Mouse (Mus musculus) lung, embryonic 14.5 days (tissue): ENCODE measurements around the gene Dnajb11. TPM values are rescaled to one million over a fixed set of nuclear protein-coding genes. Genes with fewer than 3 reads are reported as not detected.
A peak's percentile ranks its signal among the peaks of the same experiment; 100 is the strongest.

Source experiments
- ATAC-seq: fragments of 200-750 bp; cut with Nextera tagmentation; 2 replicates; pipeline ENCODE4 v1.8.0; 2017; ENCODE audit warnings: mild to moderate bottlenecking, moderate TSS enrichment, moderate library complexity; ENCODE audit not compliant: insufficient read depth
- DNase-seq: peaks from one replicate; pipeline ENCODE4 v3.0.0-alpha.2; 2015
- H3K27ac ChIP-seq: fragments of 300-500 bp; sonication (generic); 2 replicates; pipeline ENCODE4 v1.5.1; 2014; ENCODE audit warnings: low read depth, mild to moderate bottlenecking, moderate library complexity
- H3K27me3 ChIP-seq: fragments of 300-500 bp; sonication (generic); 2 replicates; pipeline ENCODE4 v1.6.1; 2014; ENCODE audit warnings: low read length, control low read depth; ENCODE audit not compliant: insufficient read depth
- H3K36me3 ChIP-seq: fragments of 300-500 bp; sonication (generic); 2 replicates; pipeline ENCODE4 v1.6.1; 2014; ENCODE audit warnings: control low read depth; ENCODE audit not compliant: insufficient read depth
- H3K4me1 ChIP-seq: fragments of 300-500 bp; sonication (generic); 2 replicates; pipeline ENCODE4 v1.6.1; 2014; ENCODE audit warnings: antibody characterized with exemption, control low read depth; ENCODE audit not compliant: insufficient read depth
- H3K4me2 ChIP-seq: fragments of 300-500 bp; sonication (generic); 2 replicates; pipeline ENCODE4 v1.6.1; 2014; ENCODE audit warnings: mild to moderate bottlenecking
- H3K4me3 ChIP-seq: fragments of 300-500 bp; sonication (generic); 2 replicates; pipeline ENCODE4 v1.5.1; 2014; ENCODE audit warnings: low read depth, low read length
- H3K9ac ChIP-seq: fragments of 300-500 bp; sonication (generic); 2 replicates; pipeline ENCODE4 v1.6.1; 2014
- H3K9me3 ChIP-seq: fragments of 300-500 bp; sonication (generic); 2 replicates; pipeline ENCODE4 v1.6.1; 2016; ENCODE audit warnings: low read depth, low read length, control low read depth
- CTCF ChIP-seq: IDR thresholded peaks from 2 replicates; pipeline ENCODE4 v1.5.1; 2016; ENCODE audit warnings: antibody characterized with exemption, low read depth
- WGBS: fragments of 180-500 bp; shearing (Covaris S2); extraction: QIAGEN DNeasy Blood & Tissue Kit; methylation state at CpG from one replicate; pipeline ENCODE4 v1.1.7; 2014; 5-methylcytosine and 5-hydroxymethylcytosine counted together
- polyA plus RNA-seq: library from polyadenylated mRNA; unstranded; fragments of >200 nt; fragmentation: Nextera tagmentation; extraction: Ambion mirVana; gene quantifications from 2 replicates; pipeline ENCODE4 v1.2.1, GENCODE M21; 2014

Dnajb11 gene
- polyA plus RNA-seq, 1 experiment from 2014 or later: 96.9 TPM

GRCm38 (mm10) chr16:22844061-22844801 is 13.4 kb upstream of the Dnajb11 start:
- peak; percentile 94 for DNase-seq
- no peaks in the 10 kb centered on the region; the same call in 1 of the 2 replicates for H3K4me1 ChIP-seq
- 6% methylated on average over 26 of the region's 26 CpGs for WGBS
- ATAC-seq: peak; percentile 96
- peak overlapping the region; percentile 91 for H3K4me2 ChIP-seq
- peaks cover 15% of the 10 kb centered on the region for H3K36me3 ChIP-seq
- TF ChIP-seq CTCF: no peak
- peak overlapping the region; percentile 53 for H3K4me3 ChIP-seq
- H3K9me3 ChIP-seq: no peaks in the 10 kb centered on the region
- H3K27ac ChIP-seq: no peak overlapping the region; the same call in 1 of the 2 replicates
- no peaks in the 10 kb centered on the region for H3K27me3 ChIP-seq
- H3K9ac ChIP-seq: peak overlapping the region; percentile 72

GRCm38 (mm10) chr16:22844834-22845233 is 12.8 kb upstream of the Dnajb11 start:
- ATAC-seq: no peak; the same call in 1 of the 2 replicates
- Histone ChIP-seq H3K27ac (no peak overlapping the region), H3K4me2 (peak overlapping the region; percentile 91), H3K27me3 (no peaks in the 10 kb centered on the region), H3K4me1 (no peaks in the 10 kb centered on the region; the same call in 1 of the 2 replicates), H3K4me3 (peak overlapping the region; percentile 53; the same call in 1 of the 2 replicates), H3K9me3 (no peaks in the 10 kb centered on the region), H3K36me3 (peaks cover 12% of the 10 kb centered on the region; the same call in 1 of the 2 replicates), H3K9ac (peak overlapping the region; percentile 72)
- DNase-seq: no peak
- no peak for TF ChIP-seq CTCF
- 64% methylated on average over 5 of the region's 5 CpGs for WGBS

GRCm38 (mm10) chr16:22845481-22845880 is 12.2 kb upstream of the Dnajb11 start:
- Histone ChIP-seq H3K4me1 (no peaks in the 10 kb centered on the region; the same call in 1 of the 2 replicates), H3K4me3 (no peak overlapping the region), H3K9me3 (no peaks in the 10 kb centered on the region), H3K27ac (no peak overlapping the region), H3K4me2 (no peak overlapping the region), H3K27me3 (no peaks in the 10 kb centered on the region), H3K9ac (no peak overlapping the region), H3K36me3 (peaks cover 11% of the 10 kb centered on the region; the same call in 1 of the 2 replicates)
- TF ChIP-seq CTCF: no peak
- no peak for ATAC-seq
- WGBS: 86% methylated on average over 4 of the region's 4 CpGs
- no peak for DNase-seq

- no peak for TF ChIP-seq CTCF
- Histone ChIP-seq H3K9me3 (no peaks in the 10 kb centered on the region), H3K9ac (no peak overlapping the region), H3K4me2 (no peak overlapping the region), H3K4me1 (no peaks in the 10 kb centered on the region; the same call in 1 of the 2 replicates), H3K36me3 (no peaks in the 10 kb centered on the region), H3K27me3 (no peaks in the 10 kb centered on the region), H3K27ac (no peak overlapping the region), H3K4me3 (no peak overlapping the region)
- no peak for DNase-seq
- 91% methylated on average over 1 of the region's 1 CpGs for WGBS
- ATAC-seq: no peak
Measured at GRCm38 (mm10) chr16:22847686-22848085, 10.0 kb upstream of the Dnajb11 start.

GRCm38 (mm10) chr16:22848331-22848730 is 9.3 kb upstream of the Dnajb11 start:
- no peaks in the 10 kb centered on the region for H3K27me3 ChIP-seq
- 86% methylated on average over 1 of the region's 1 CpGs for WGBS
- no peak overlapping the region for H3K4me3 ChIP-seq
- H3K4me2 ChIP-seq: no peak overlapping the region
- H3K27ac ChIP-seq: no peak overlapping the region
- no peaks in the 10 kb centered on the region for H3K36me3 ChIP-seq
- TF ChIP-seq CTCF: no peak
- H3K9ac ChIP-seq: no peak overlapping the region
- DNase-seq (no peak), ATAC-seq (no peak)
- H3K9me3 ChIP-seq: no peaks in the 10 kb centered on the region
- no peaks in the 10 kb centered on the region; the same call in 1 of the 2 replicates for H3K4me1 ChIP-seq

GRCm38 (mm10) chr16:22852709-22853108 is 4.9 kb upstream of the Dnajb11 start:
- H3K9me3 ChIP-seq: no peaks in the 10 kb centered on the region
- H3K27ac ChIP-seq: no peak overlapping the region
- no peak for TF ChIP-seq CTCF
- no peak overlapping the region for H3K4me3 ChIP-seq
- no peaks in the 10 kb centered on the region for H3K4me1 ChIP-seq
- whole genome bisulfite sequencing: 85% methylated on average over 4 of the region's 4 CpGs
- H3K27me3 ChIP-seq: no peaks in the 10 kb centered on the region
- no peak for DNase-seq
- H3K36me3 ChIP-seq: no peaks in the 10 kb centered on the region
- H3K9ac ChIP-seq: no peak overlapping the region
- no peak for ATAC-seq
- H3K4me2 ChIP-seq: no peak overlapping the region

- Histone ChIP-seq H3K4me1 (peaks cover 6% of the 10 kb centered on the region), H3K9me3 (no peaks in the 10 kb centered on the region), H3K27ac (peak overlapping the region; percentile 72), H3K27me3 (no peaks in the 10 kb centered on the region), H3K4me3 (peak overlapping the region; percentile 90), H3K4me2 (peak overlapping the region; percentile 92), H3K9ac (peak overlapping the region; percentile 61), H3K36me3 (peaks cover 11% of the 10 kb centered on the region)
- no peak for TF ChIP-seq CTCF
- no peak for DNase-seq
- 8% methylated on average over 9 of the region's 9 CpGs for WGBS
- no peak for ATAC-seq
Measured at GRCm38 (mm10) chr16:22856773-22857172, 872 bp upstream of the Dnajb11 start.
